Mouse (Mus musculus) intestine, postnatal 0 days (tissue): ENCODE measurements at regions not wholly inside any gene's neighbourhood (a gene's known extent, or its start where the extent isn't known, plus 50 kb on each side); places are given as distances from the start of the nearest gene placed in this dataset.

Experiments used
- ATAC-seq: fragments of 200-750 bp; cut with Nextera tagmentation; 2 replicates; pipeline ENCODE4 v1.8.0; 2017; ENCODE audit warnings: mild to moderate bottlenecking, moderate TSS enrichment, moderate library complexity
- H3K27ac ChIP-seq: fragments of 300-500 bp; sonication (generic); 2 replicates; pipeline ENCODE4 v1.5.1; 2014; ENCODE audit warnings: mild to moderate bottlenecking, low read depth, low read length, moderate library complexity
- H3K27me3 ChIP-seq: fragments of 300-500 bp; sonication (generic); replicated peaks from 2 replicates; pipeline ENCODE4 v1.6.1; 2014; ENCODE audit warnings: low read length, mixed read lengths; ENCODE audit not compliant: control insufficient read depth, insufficient read depth
- H3K36me3 ChIP-seq: fragments of 300-500 bp; sonication (generic); 2 replicates; pipeline ENCODE4 v1.6.1; 2014; ENCODE audit warnings: mild to moderate bottlenecking, moderate library complexity; ENCODE audit not compliant: control insufficient read depth, insufficient read depth
- H3K4me1 ChIP-seq: fragments of 300-500 bp; sonication (generic); replicated peaks from 2 replicates; pipeline ENCODE4 v1.6.1; 2014; ENCODE audit warnings: antibody characterized with exemption, low read length, mixed read lengths; ENCODE audit not compliant: control insufficient read depth, insufficient read depth
- H3K4me2 ChIP-seq: fragments of 300-500 bp; sonication (generic); replicated peaks from 2 replicates; pipeline ENCODE4 v1.6.1; 2014; ENCODE audit warnings: low read depth, mild to moderate bottlenecking, moderate library complexity
- H3K4me3 ChIP-seq: fragments of 300-500 bp; sonication (generic); 2 replicates; pipeline ENCODE4 v1.5.1; 2014; ENCODE audit warnings: low read depth, low read length
- H3K9ac ChIP-seq: fragments of 300-500 bp; sonication (generic); 2 replicates; pipeline ENCODE4 v1.6.1; 2014; ENCODE audit warnings: mild to moderate bottlenecking, low read depth, low read length
- H3K9me3 ChIP-seq: fragments of 300-500 bp; sonication (generic); 2 replicates; pipeline ENCODE4 v1.6.1; 2016; ENCODE audit warnings: mixed run types; ENCODE audit not compliant: control insufficient read depth
- CTCF ChIP-seq: sonication (generic); IDR thresholded peaks from 2 replicates; pipeline ENCODE4 v1.5.1; 2016; ENCODE audit warnings: low read depth, mild to moderate bottlenecking, control low read depth, antibody characterized with exemption, moderate library complexity
- WGBS: fragments of 180-500 bp; shearing (Covaris S2); extraction: QIAGEN DNeasy Blood & Tissue Kit; methylation state at CpG from one replicate; pipeline ENCODE4 v1.1.7; 2014; 5-methylcytosine and 5-hydroxymethylcytosine counted together

DNA sequence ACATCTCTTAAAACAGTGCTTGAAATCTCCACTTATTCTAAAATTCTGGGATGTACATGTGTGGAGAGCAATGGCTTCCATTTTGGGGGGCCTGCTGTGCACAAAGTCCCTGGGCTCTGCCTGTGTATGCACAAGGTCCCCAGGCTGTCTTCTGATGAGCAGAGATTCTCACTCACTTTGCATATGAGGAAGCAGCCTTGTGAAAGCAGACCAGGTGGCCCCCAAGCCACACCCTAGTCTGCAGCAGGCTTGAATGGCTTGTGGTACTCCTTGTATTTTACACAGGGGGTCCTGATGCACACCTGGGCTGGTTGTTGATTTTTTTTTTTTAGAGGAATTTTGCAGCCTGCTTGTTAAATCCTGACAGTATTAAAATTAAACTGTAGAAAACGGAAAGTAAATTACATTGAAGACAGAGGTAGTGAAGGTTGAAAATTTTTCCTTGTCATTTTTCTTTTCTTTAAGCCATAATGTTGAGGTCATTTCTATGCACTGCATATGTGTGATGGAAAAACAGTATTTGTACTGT, 1413.8 kb downstream of the Gsdmc2 start:
- Histone ChIP-seq H3K9me3 (no peaks in the 10 kb centered on the region), H3K4me3 (no peak overlapping the region), H3K27ac (no peak overlapping the region), H3K36me3 (no peaks in the 10 kb centered on the region), H3K27me3 (no peaks in the 10 kb centered on the region), H3K9ac (no peak overlapping the region), H3K4me1 (no peaks in the 10 kb centered on the region), H3K4me2 (no peak overlapping the region)
- TF ChIP-seq CTCF, result no peak
- WGBS, result 93% methylated on average over 1 of the region's 1 CpGs
- ATAC-seq, result no peak

DNA sequence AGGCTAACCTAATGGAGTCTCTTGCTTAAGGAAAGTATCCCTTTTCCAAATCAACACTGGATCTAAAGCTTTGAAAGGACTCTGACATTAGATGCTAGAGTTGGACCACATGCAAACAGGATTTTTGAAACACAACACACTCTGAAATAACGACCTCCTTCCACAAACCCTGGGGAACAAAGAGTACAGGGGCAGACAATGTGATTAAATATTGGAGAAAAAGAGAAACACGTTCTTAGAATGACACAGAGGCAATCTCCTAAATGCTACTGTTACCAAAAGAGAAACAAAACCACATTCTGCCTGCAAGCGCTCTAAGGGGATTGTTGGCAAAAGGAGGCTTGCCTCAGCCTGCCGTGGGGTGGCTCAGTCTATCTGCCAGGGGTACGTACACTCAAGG, 1422.0 kb downstream of the Gsdmc2 start:
- Histone ChIP-seq H3K27me3 (no peaks in the 10 kb centered on the region), H3K36me3 (no peaks in the 10 kb centered on the region), H3K27ac (no peak overlapping the region), H3K4me1 (no peaks in the 10 kb centered on the region), H3K9me3 (no peaks in the 10 kb centered on the region), H3K9ac (no peak overlapping the region), H3K4me3 (no peak overlapping the region), H3K4me2 (no peak overlapping the region)
- WGBS, result 76% methylated on average over 5 of the region's 5 CpGs
- no peak for TF ChIP-seq CTCF
- ATAC-seq, result no peak

DNA sequence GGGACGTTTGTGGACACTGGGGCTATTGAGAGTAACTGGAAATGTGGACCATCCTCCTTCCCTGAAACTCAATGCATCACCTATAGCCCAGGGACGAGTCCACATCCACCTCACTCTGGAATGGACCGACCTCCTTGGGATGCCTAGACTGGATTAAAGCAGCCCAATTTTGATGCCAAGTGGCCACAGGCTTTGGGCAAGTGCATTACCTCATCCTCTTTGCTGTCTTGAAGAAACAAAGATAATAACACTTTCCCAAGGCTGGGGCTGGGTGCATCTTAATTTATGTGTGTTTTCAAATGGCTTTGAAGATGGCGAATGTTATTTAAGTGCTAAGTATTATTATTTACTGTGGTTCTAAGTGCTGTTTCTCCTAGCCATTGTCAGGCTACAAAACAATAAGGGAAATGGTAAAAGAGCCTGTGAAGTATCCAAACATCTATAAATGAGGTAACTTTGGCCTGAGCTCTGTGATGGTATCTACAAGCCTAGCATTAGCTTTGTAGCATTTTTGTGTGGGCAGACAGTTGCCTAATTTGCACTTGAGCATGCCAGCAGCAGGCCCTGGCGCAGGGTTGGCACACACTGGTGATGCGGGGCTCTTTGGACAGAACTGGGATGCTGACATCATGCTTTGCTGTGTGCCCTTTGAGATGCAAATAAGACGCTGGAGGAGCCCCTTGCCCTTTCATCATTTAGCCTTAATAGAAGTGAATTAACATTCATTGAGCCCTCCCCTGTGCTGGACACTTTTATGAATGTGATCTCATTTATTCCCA, 1423.7 kb downstream of the Gsdmc2 start:
- Histone ChIP-seq H3K27ac (no peak overlapping the region), H3K9ac (no peak overlapping the region), H3K27me3 (no peaks in the 10 kb centered on the region; the same call in 1 of the 2 replicates), H3K36me3 (no peaks in the 10 kb centered on the region), H3K4me2 (no peak overlapping the region), H3K9me3 (no peaks in the 10 kb centered on the region), H3K4me1 (no peaks in the 10 kb centered on the region), H3K4me3 (no peak overlapping the region)
- no peak for TF ChIP-seq CTCF
- ATAC-seq, result no peak
- WGBS, result 93% methylated on average over 7 of the region's 7 CpGs

- TF ChIP-seq CTCF, result no peak
- ATAC-seq, result no peak
- no peak overlapping the region for H3K9ac ChIP-seq
- H3K36me3 ChIP-seq, result no peaks in the 10 kb centered on the region
- H3K4me1 ChIP-seq, result no peaks in the 10 kb centered on the region
- H3K27ac ChIP-seq, result no peak overlapping the region
- no peak overlapping the region for H3K4me3 ChIP-seq
- H3K27me3 ChIP-seq, result no peaks in the 10 kb centered on the region; the same call in 1 of the 2 replicates
- H3K9me3 ChIP-seq, result no peaks in the 10 kb centered on the region
- H3K4me2 ChIP-seq, result no peak overlapping the region
Observed at GRCm38 (mm10) chr15:62416691-62417090, 1428.3 kb downstream of the Gsdmc2 start.

DNA sequence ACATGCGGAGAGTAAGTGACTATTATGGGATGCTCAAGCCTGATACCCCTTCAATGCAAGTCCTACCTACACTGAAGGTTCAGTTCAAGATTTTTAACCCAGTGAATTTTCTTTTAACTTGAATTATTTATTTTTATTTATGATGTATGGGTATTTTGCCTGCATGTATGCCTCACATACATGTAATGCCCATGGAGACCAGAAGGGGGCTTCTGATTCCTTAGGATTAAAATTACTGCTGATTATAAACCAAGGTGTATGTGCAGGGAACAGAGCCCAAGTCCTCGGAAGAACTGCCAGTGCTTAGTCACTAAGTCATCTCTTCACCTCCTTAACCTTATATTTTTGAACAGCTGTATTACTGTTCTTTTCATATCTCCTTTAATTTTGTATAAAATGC, 1431.3 kb downstream of the Gsdmc2 start:
- Histone ChIP-seq H3K4me3 (no peak overlapping the region), H3K4me1 (no peaks in the 10 kb centered on the region), H3K36me3 (no peaks in the 10 kb centered on the region), H3K27me3 (no peaks in the 10 kb centered on the region; the same call in 1 of the 2 replicates), H3K9me3 (no peaks in the 10 kb centered on the region), H3K27ac (no peak overlapping the region), H3K9ac (no peak overlapping the region), H3K4me2 (no peak overlapping the region)
- 99% methylated on average over 2 of the region's 2 CpGs for WGBS
- ATAC-seq, result no peak
- no peak for TF ChIP-seq CTCF

DNA sequence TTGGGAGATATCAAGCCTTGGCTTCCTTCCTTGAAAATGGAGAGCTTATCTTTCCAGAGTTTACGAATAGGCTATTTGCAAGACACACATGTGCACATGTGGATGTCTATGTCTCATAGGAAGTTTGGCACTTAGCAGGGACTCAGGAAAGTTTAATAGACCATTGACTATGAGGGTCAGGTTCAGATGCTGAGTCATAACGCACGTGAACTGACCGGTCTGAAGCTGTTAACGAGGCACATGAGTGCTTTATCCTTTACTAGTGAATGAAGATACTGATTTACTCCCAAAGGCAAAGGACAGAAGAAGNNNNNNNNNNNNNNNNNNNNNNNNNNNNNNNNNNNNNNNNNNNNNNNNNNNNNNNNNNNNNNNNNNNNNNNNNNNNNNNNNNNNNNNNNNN, 1442.8 kb downstream of the Gsdmc2 start:
- Histone ChIP-seq H3K9ac (no peak overlapping the region), H3K27ac (no peak overlapping the region), H3K27me3 (no peaks in the 10 kb centered on the region), H3K4me3 (no peak overlapping the region), H3K4me2 (no peak overlapping the region), H3K4me1 (no peaks in the 10 kb centered on the region), H3K9me3 (no peaks in the 10 kb centered on the region), H3K36me3 (no peaks in the 10 kb centered on the region)
- WGBS, result 83% methylated on average over 5 of the region's 5 CpGs
- no peak for TF ChIP-seq CTCF
- ATAC-seq, result no peak
